ENCODE assay signal across 23 mouse cellular contexts in genomic region chr13:49113345-49113744, GRCm38 (mm10). TPM values are rescaled to one million over a fixed set of nuclear protein-coding genes. Genes with fewer than 3 reads are reported as not detected.
DNase-seq lines count a peak whose midpoint lies in the region; ATAC-seq and TF ChIP-seq lines count a peak whose summit lies in the region.
"Had no signal": no experiment of that assay in that cellular context is flagged by ENCODE, and none has a peak within 500 bp of the region (broad histone marks: within the 10 kb centered on the region; RNA-seq: fewer than 3 reads in every experiment).

No protein-coding gene starts in this region.

- no peaks in the 10 kb centered on the region for H3K9me3 ChIP-seq in heart, embryonic 11.5 days (replicated peaks; ENCODE audit: control insufficient read depth, low read length)
- H3K9me3 ChIP-seq in stomach, embryonic 15.5 days, result no peaks in the 10 kb centered on the region
- no peaks in the 10 kb centered on the region for H3K9me3 ChIP-seq in stomach, postnatal 0 days (ENCODE audit: control insufficient read depth, low read length)
- H3K9me3 ChIP-seq: embryonic facial prominence, embryonic 10.5 days; embryonic facial prominence, embryonic 12.5 days; forebrain, embryonic 13.5 days; forebrain, embryonic 15.5 days; G1E had no signal

- H3K27ac ChIP-seq in gastrocnemius, adult 2 months, result peak overlapping the region; percentile 84
- peak overlapping the region; percentile 51; the same call in 1 of the 2 replicates for H3K27ac ChIP-seq in heart, adult 2 months
- H3K27ac ChIP-seq in heart, embryonic 11.5 days (ENCODE audit: low read depth, low read length), result no peak overlapping the region
- H3K27ac ChIP-seq in stomach, embryonic 15.5 days, result peak overlapping the region; percentile 35
- H3K27ac ChIP-seq in stomach, postnatal 0 days (replicated peaks), result no peak overlapping the region
- H3K27ac ChIP-seq: embryonic facial prominence, embryonic 10.5 days; embryonic facial prominence, embryonic 12.5 days; forebrain, embryonic 13.5 days; forebrain, embryonic 15.5 days had no signal

- TF ChIP-seq EP300 in heart, adult 2 months (IDR thresholded peaks at IDR 0.05; ENCODE audit: insufficient read depth, low read depth, low read length), result no peak
- no peak for TF ChIP-seq EP300 in stomach, postnatal 0 days (optimal IDR thresholded peaks at IDR 0.05)

- TF ChIP-seq POLR2A in heart, adult 2 months (IDR thresholded peaks at IDR 0.05; ENCODE audit: insufficient read depth, low read depth, low read length), result no peak

- WGBS in heart, adult 2 months, result 75% methylated on average over 4 of the region's 4 CpGs
- WGBS in heart, embryonic 11.5 days (ENCODE audit: insufficient replicate concordance), result 69% methylated on average over 4 of the region's 4 CpGs
- WGBS in stomach, embryonic 15.5 days, result 51% methylated on average over 4 of the region's 4 CpGs
- 46% methylated on average over 4 of the region's 4 CpGs for WGBS in stomach, postnatal 0 days

- ATAC-seq in heart, embryonic 11.5 days (replicated peaks; ENCODE audit: insufficient number of reproducible peaks, low FRiP score, low TSS enrichment), result no peak
- ATAC-seq in stomach, embryonic 15.5 days (ENCODE audit: insufficient read depth, low FRiP score, low read depth), result no peak
- no peak for ATAC-seq in stomach, postnatal 0 days (ENCODE audit: low FRiP score, low TSS enrichment)
- ATAC-seq: activated CD4-positive, CD25-positive, alpha-beta regulatory T cell, adult 4 months; CD4-positive, CD25-positive, alpha-beta regulatory T cell, adult 4 months; forebrain, embryonic 13.5 days; forebrain, embryonic 15.5 days; Patski had no signal

- H3K9ac ChIP-seq in heart, adult 2 months (ENCODE audit: low read depth, low read length), result no peak overlapping the region
- H3K9ac ChIP-seq in heart, embryonic 11.5 days (ENCODE audit: low read depth, low read length), result no peak overlapping the region
- H3K9ac ChIP-seq in stomach, embryonic 15.5 days, result no peak overlapping the region
- H3K9ac ChIP-seq in stomach, postnatal 0 days (ENCODE audit: low read length), result no peak overlapping the region
- H3K9ac ChIP-seq: embryonic facial prominence, embryonic 12.5 days; forebrain, embryonic 13.5 days; forebrain, embryonic 15.5 days had no signal

- peak; percentile 13 for DNase-seq in gastrocnemius, adult 2 months
- DNase-seq in gastrocnemius, postnatal 36 days, result no peak
- DNase-seq in heart, adult 2 months, result no peak
- no peak for DNase-seq in stomach, postnatal 0 days (ENCODE audit: low spot score)
- DNase-seq: adrenal gland, adult 8-10 months; adrenal gland, postnatal 36 days; B cell, adult 2 months; cerebellum, adult 11-12 months; cerebellum, adult 2 months; cerebellum, adult 9-10 months; cerebellum, postnatal 10 days; cerebellum, postnatal 25 days had no signal

- H3K27me3 ChIP-seq in heart, adult 2 months (ENCODE audit: control insufficient read depth, insufficient read depth, low read length), result no peaks in the 10 kb centered on the region
- no peaks in the 10 kb centered on the region for H3K27me3 ChIP-seq in heart, embryonic 11.5 days (ENCODE audit: control insufficient read depth, insufficient read depth, low read length)
- H3K27me3 ChIP-seq in stomach, embryonic 15.5 days (replicated peaks), result no peaks in the 10 kb centered on the region
- H3K27me3 ChIP-seq in stomach, postnatal 0 days (ENCODE audit: control insufficient read depth, insufficient read depth, low read length), result no peaks in the 10 kb centered on the region
- H3K27me3 ChIP-seq: CH12.LX; embryonic facial prominence, embryonic 12.5 days; forebrain, embryonic 13.5 days; forebrain, embryonic 15.5 days had no signal

- no peak for TF ChIP-seq CTCF in gastrocnemius, adult 2 months (IDR thresholded peaks at IDR 0.05)
- TF ChIP-seq CTCF in heart, adult 2 months (IDR thresholded peaks at IDR 0.05), result no peak
- no peak for TF ChIP-seq CTCF in stomach, postnatal 0 days (IDR thresholded peaks at IDR 0.05; ENCODE audit: low read depth)

- intact Hi-C loops in gastrocnemius, adult 2 months (cut with DNase I), result no loop called here
- intact Hi-C loops in gastrocnemius, postnatal 36 days (cut with DNase I), result no loop called here
- intact Hi-C loops in heart, adult 2 months (cut with DNase I), result no loop called here

- no peaks in the 10 kb centered on the region; the same call in 1 of the 2 replicates for H3K4me1 ChIP-seq in heart, adult 2 months (ENCODE audit: control insufficient read depth, insufficient read depth, low read length)
- H3K4me1 ChIP-seq in heart, embryonic 11.5 days (ENCODE audit: control insufficient read depth, insufficient read depth, low read length), result no peaks in the 10 kb centered on the region
- no peaks in the 10 kb centered on the region for H3K4me1 ChIP-seq in stomach, embryonic 15.5 days
- H3K4me1 ChIP-seq in stomach, postnatal 0 days (replicated peaks; ENCODE audit: control insufficient read depth, insufficient read depth), result no peaks in the 10 kb centered on the region
- H3K4me1 ChIP-seq: embryonic facial prominence, embryonic 10.5 days; embryonic facial prominence, embryonic 12.5 days; forebrain, embryonic 13.5 days; forebrain, embryonic 15.5 days had no signal

- no peak overlapping the region for H3K4me2 ChIP-seq in heart, embryonic 11.5 days
- no peak overlapping the region for H3K4me2 ChIP-seq in stomach, embryonic 15.5 days
- no peak overlapping the region for H3K4me2 ChIP-seq in stomach, postnatal 0 days (replicated peaks; ENCODE audit: low read depth)
- H3K4me2 ChIP-seq: embryonic facial prominence, embryonic 12.5 days; forebrain, embryonic 13.5 days; forebrain, embryonic 15.5 days had no signal

- no peaks in the 10 kb centered on the region for H3K36me3 ChIP-seq in heart, adult 2 months (ENCODE audit: control insufficient read depth, insufficient read depth, low read length)
- no peaks in the 10 kb centered on the region for H3K36me3 ChIP-seq in heart, embryonic 11.5 days (ENCODE audit: control insufficient read depth, insufficient read depth, low read length)
- no peaks in the 10 kb centered on the region for H3K36me3 ChIP-seq in stomach, embryonic 15.5 days
- H3K36me3 ChIP-seq in stomach, postnatal 0 days (ENCODE audit: control insufficient read depth, insufficient read depth, low read length), result no peaks in the 10 kb centered on the region
- H3K36me3 ChIP-seq: embryonic facial prominence, embryonic 10.5 days; embryonic facial prominence, embryonic 12.5 days; forebrain, embryonic 15.5 days; G1E had no signal

- H3K79me2 ChIP-seq in heart, adult 2 months (replicated peaks; ENCODE audit: control insufficient read depth, insufficient read depth, low read length), result no peaks in the 10 kb centered on the region

- H3K4me3 ChIP-seq in gastrocnemius, adult 2 months, result no peak overlapping the region
- H3K4me3 ChIP-seq in heart, adult 2 months, result no peak overlapping the region
- no peak overlapping the region for H3K4me3 ChIP-seq in heart, embryonic 11.5 days (ENCODE audit: low read depth, low read length)
- H3K4me3 ChIP-seq in stomach, embryonic 15.5 days (replicated peaks), result no peak overlapping the region
- H3K4me3 ChIP-seq in stomach, postnatal 0 days (ENCODE audit: low read depth, low read length), result no peak overlapping the region
- H3K4me3 ChIP-seq: embryonic facial prominence, embryonic 10.5 days; embryonic facial prominence, embryonic 12.5 days; forebrain, embryonic 13.5 days; forebrain, embryonic 15.5 days had no signal

RNA-seq across cellular contexts. Expression of gene Wnk2, which starts 34.5 kb away (rescaled TPM):
- 10 to 100 TPM; 58.9 to 99.2 TPM for total RNA-seq in gastrocnemius, adult 2 months (2021)
- 10 to 100 TPM; 58.9 to 71.9 TPM for total RNA-seq in gastrocnemius, postnatal 36 days (2021)
- 10 to 100 TPM; 66.7 to 79.4 TPM for total RNA-seq in heart, adult 2 months (2021)
- polyA plus RNA-seq in heart, adult 2 months (2012; rRNA removed), result 28.7 and 30.9 TPM in 2 replicates
- 0.99 and 1.6 TPM in 2 replicates for polyA plus RNA-seq in heart, embryonic 11.5 days (2014; fragmentation: Nextera tagmentation; extraction: Ambion mirVana)
- 3.3 and 3.8 TPM in 2 replicates for polyA plus RNA-seq in stomach, embryonic 15.5 days (2015; fragmentation: Nextera tagmentation; extraction: Ambion mirVana)
- polyA plus RNA-seq in stomach, postnatal 0 days (2015; fragmentation: Nextera tagmentation; extraction: Ambion mirVana), result 1.6 and 1.7 TPM in 2 replicates
- polyA plus RNA-seq: activated CD4-positive, CD25-positive, alpha-beta regulatory T cell, adult 4 months; CD4-positive, CD25-positive, alpha-beta regulatory T cell, adult 4 months; G1E had no signal

Comparison
In these comparisons a context has a peak if more than half of its experiments do, and no peak if none do; other contexts are left out.
1. H3K27ac ChIP-seq: peak in gastrocnemius, adult 2 months (single experiment), heart, adult 2 months (single experiment) and stomach, embryonic 15.5 days (single experiment); none in heart, embryonic 11.5 days (single experiment) and stomach, postnatal 0 days (single experiment).